ENCODE assay signal across 8 mouse cellular contexts in genomic region chr17:56997029-56997667, GRCm38 (mm10). TPM values are rescaled to one million over a fixed set of nuclear protein-coding genes. Genes with fewer than 3 reads are reported as not detected.
DNase-seq lines count a peak whose midpoint lies in the region; ATAC-seq lines count a peak whose summit lies in the region.

Gene Alkbh7, plus strand, starts transcription at chr17:56997339.

- peaks cover 8% of the 10 kb centered on the region; the same call in 1 of the 2 replicates for H3K4me1 ChIP-seq in hindbrain, embryonic 14.5 days (replicated peaks; ENCODE audit: control insufficient read depth, insufficient read depth, low read length)

- under 1% methylated on average over 38 of the region's 38 CpGs for WGBS in hindbrain, embryonic 14.5 days

- peak; percentile 100 for DNase-seq in R1 (ENCODE audit: low read depth, low spot score)
- peak; percentile 93 to 95 for DNase-seq in cerebellum, postnatal 25 days
- peak; percentile 80 to 91 for DNase-seq in frontal cortex, postnatal 25 days (ENCODE audit: low spot score in 2 of 2)
- peak; percentile 88 for DNase-seq in hindbrain, embryonic 14.5 days (ENCODE audit: low spot score)
- DNase-seq in layer of hippocampus, postnatal 36 days = peak; percentile 92 to 94
- DNase-seq in lung, postnatal 36 days = peak; percentile 100
- DNase-seq in retina, postnatal 1 day = peak; percentile 99
- peak; percentile 86 to 93 for DNase-seq in urinary bladder, adult 18-20 months (ENCODE audit: low spot score in 2 of 2)

- H3K27me3 ChIP-seq in hindbrain, embryonic 14.5 days (ENCODE audit: control insufficient read depth, insufficient read depth, low read length) = no peaks in the 10 kb centered on the region

- peak within 1 kb of the TSS; percentile 78 for H3K9ac ChIP-seq in hindbrain, embryonic 14.5 days

- H3K27ac ChIP-seq in hindbrain, embryonic 14.5 days = peak within 1 kb of the TSS; percentile 83

- H3K36me3 ChIP-seq in hindbrain, embryonic 14.5 days (replicated peaks; ENCODE audit: control insufficient read depth, insufficient read depth) = peaks cover 69% of the 10 kb centered on the region

- peak within 1 kb of the TSS; percentile 78 for H3K4me3 ChIP-seq in hindbrain, embryonic 14.5 days (replicated peaks; ENCODE audit: low read length)

- peak; percentile 97 for ATAC-seq in hindbrain, embryonic 14.5 days (ENCODE audit: low FRiP score)

- peak within 1 kb of the TSS; percentile 70 for H3K4me2 ChIP-seq in hindbrain, embryonic 14.5 days (replicated peaks)

- no peaks in the 10 kb centered on the region for H3K9me3 ChIP-seq in hindbrain, embryonic 14.5 days (ENCODE audit: control insufficient read depth, low read length)

RNA-seq across cellular contexts. Expression of gene Alkbh7, which starts in this region (rescaled TPM):
- 55.7 and 56.5 TPM in 2 replicates for polyA plus RNA-seq in hindbrain, embryonic 14.5 days (2014; fragmentation: Nextera tagmentation; extraction: Ambion mirVana)
- total RNA-seq in layer of hippocampus, postnatal 36 days (2021) = 10 to 100 TPM; 20.1 to 26.4 TPM

Comparison
In these comparisons a context has a peak if more than half of its experiments do, and no peak if none do; other contexts are left out.
1. Peak in every context shown above with its lines: DNase-seq, ATAC-seq, H3K4me3 ChIP-seq and H3K27ac ChIP-seq.